Mouse (Mus musculus): Measurements from ENCODE around the gene C2cd4b.

DNA sequence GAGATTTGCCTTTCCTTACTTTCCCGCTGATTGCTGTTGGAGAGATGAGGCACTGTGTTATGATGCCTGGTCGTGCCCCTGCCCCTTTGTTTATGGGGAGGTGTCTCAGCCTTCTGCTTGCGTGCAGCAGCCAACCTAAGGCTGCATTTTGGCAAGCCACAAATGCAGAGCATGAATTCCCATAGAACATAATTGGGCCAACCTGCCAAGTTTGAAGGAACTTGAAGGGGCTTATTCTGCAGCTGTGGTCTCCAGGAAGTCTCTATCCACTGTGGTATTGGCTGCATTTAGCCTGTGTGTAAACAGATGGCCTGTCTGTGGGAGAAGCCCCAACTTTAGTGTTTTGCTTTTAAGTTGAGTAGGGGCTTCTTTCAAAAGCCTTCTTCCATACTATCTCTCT lies 4.5 kb upstream of the C2cd4b start:
- TF ChIP-seq CTCF (IDR thresholded peaks at IDR 0.05; ENCODE audit: low read depth) (no peak), EP300 (IDR thresholded peaks at IDR 0.05; ENCODE audit: low read depth) (no peak)
